Mouse (Mus musculus) liver, embryonic 15.5 days (tissue): ENCODE measurements at regions not wholly inside any gene's neighbourhood (a gene's known extent, or its start where the extent isn't known, plus 50 kb on each side); places are given as distances from the start of the nearest gene placed in this dataset.

ENCODE experiments used
- ATAC-seq: fragments of 200-750 bp; cut with Nextera tagmentation; 2 replicates; pipeline ENCODE4 v1.8.0; 2017; ENCODE audit warnings: moderate number of reproducible peaks, mild to moderate bottlenecking, moderate library complexity; ENCODE audit not compliant: insufficient read depth
- H3K27ac ChIP-seq: fragments of 300-500 bp; sonication (generic); replicated peaks from 2 replicates; pipeline ENCODE4 v1.5.1; 2015; ENCODE audit warnings: mild to moderate bottlenecking, inconsistent platforms
- H3K27me3 ChIP-seq: fragments of 300-500 bp; sonication (generic); 2 replicates; pipeline ENCODE4 v1.6.1; 2015; ENCODE audit warnings: mild to moderate bottlenecking, inconsistent platforms
- H3K36me3 ChIP-seq: fragments of 300-500 bp; sonication (generic); replicated peaks from 2 replicates; pipeline ENCODE4 v1.6.1; 2015; ENCODE audit warnings: moderate library complexity, mild to moderate bottlenecking, inconsistent platforms
- H3K4me1 ChIP-seq: fragments of 300-500 bp; sonication (generic); replicated peaks from 2 replicates; pipeline ENCODE4 v1.6.1; 2015; ENCODE audit warnings: inconsistent platforms
- H3K4me2 ChIP-seq: fragments of 300-500 bp; sonication (generic); 2 replicates; pipeline ENCODE4 v1.6.1; 2015; ENCODE audit warnings: moderate library complexity, mild to moderate bottlenecking, inconsistent platforms
- H3K4me3 ChIP-seq: fragments of 300-500 bp; sonication (generic); replicated peaks from 2 replicates; pipeline ENCODE4 v1.5.1; 2015; ENCODE audit warnings: mild to moderate bottlenecking, inconsistent platforms
- H3K9ac ChIP-seq: fragments of 300-500 bp; sonication (generic); 2 replicates; pipeline ENCODE4 v1.6.1; 2015; ENCODE audit warnings: moderate library complexity, mild to moderate bottlenecking, inconsistent platforms
- H3K9me3 ChIP-seq: fragments of 300-500 bp; sonication (generic); replicated peaks from 2 replicates; pipeline ENCODE4 v1.6.1; 2016; ENCODE audit warnings: inconsistent platforms
- WGBS: fragments of 180-500 bp; shearing (Covaris S2); methylation state at CpG from one replicate; pipeline ENCODE4 v1.1.7; 2015; ENCODE audit warnings: mixed read lengths; ENCODE audit not compliant: insufficient replicate concordance; 5-methylcytosine and 5-hydroxymethylcytosine counted together

- Histone ChIP-seq H3K9me3 (no peaks in the 10 kb centered on the region), H3K36me3 (no peaks in the 10 kb centered on the region), H3K9ac (no peak overlapping the region), H3K4me2 (no peak overlapping the region), H3K27ac (no peak overlapping the region), H3K4me1 (no peaks in the 10 kb centered on the region), H3K27me3 (no peaks in the 10 kb centered on the region), H3K4me3 (no peak overlapping the region)
- WGBS, result 60% methylated on average over 3 of the region's 3 CpGs
- no peak for ATAC-seq
Measured at GRCm38 (mm10) chr5:54343432-54343831, 345.1 kb downstream of the Stim2 start.

- ATAC-seq, result no peak
- Histone ChIP-seq H3K27ac (no peak overlapping the region), H3K4me3 (no peak overlapping the region), H3K9me3 (no peaks in the 10 kb centered on the region), H3K36me3 (no peaks in the 10 kb centered on the region), H3K27me3 (no peaks in the 10 kb centered on the region), H3K4me2 (no peak overlapping the region), H3K9ac (no peak overlapping the region), H3K4me1 (no peaks in the 10 kb centered on the region)
- WGBS, result 64% methylated on average over 8 of the region's 8 CpGs
Measured at GRCm38 (mm10) chr5:54348820-54349596, 350.7 kb downstream of the Stim2 start.

GRCm38 (mm10) chr5:54349775-54350332 lies 351.6 kb downstream of the Stim2 start:
- no peak overlapping the region for H3K4me3 ChIP-seq
- WGBS, result 57% methylated on average over 5 of the region's 5 CpGs
- no peak overlapping the region for H3K9ac ChIP-seq
- no peaks in the 10 kb centered on the region for H3K27me3 ChIP-seq
- no peak overlapping the region for H3K4me2 ChIP-seq
- ATAC-seq, result no peak
- no peaks in the 10 kb centered on the region for H3K9me3 ChIP-seq
- no peaks in the 10 kb centered on the region for H3K36me3 ChIP-seq
- no peak overlapping the region for H3K27ac ChIP-seq
- no peaks in the 10 kb centered on the region for H3K4me1 ChIP-seq

- no peaks in the 10 kb centered on the region for H3K27me3 ChIP-seq
- ATAC-seq, result peak; percentile 56
- no peaks in the 10 kb centered on the region for H3K9me3 ChIP-seq
- WGBS, result 47% methylated on average over 4 of the region's 4 CpGs
- H3K4me2 ChIP-seq, result no peak overlapping the region
- no peak overlapping the region for H3K4me3 ChIP-seq
- H3K27ac ChIP-seq, result no peak overlapping the region
- H3K4me1 ChIP-seq, result no peaks in the 10 kb centered on the region
- H3K9ac ChIP-seq, result no peak overlapping the region
- no peaks in the 10 kb centered on the region for H3K36me3 ChIP-seq
Measured at GRCm38 (mm10) chr5:54356105-54356504, 357.8 kb downstream of the Stim2 start.

GRCm38 (mm10) chr5:54357501-54357900 lies 359.2 kb downstream of the Stim2 start:
- Histone ChIP-seq H3K4me1 (no peaks in the 10 kb centered on the region), H3K9ac (no peak overlapping the region), H3K4me3 (no peak overlapping the region), H3K36me3 (no peaks in the 10 kb centered on the region), H3K4me2 (no peak overlapping the region), H3K27ac (no peak overlapping the region), H3K9me3 (no peaks in the 10 kb centered on the region), H3K27me3 (no peaks in the 10 kb centered on the region)
- ATAC-seq, result no peak
- WGBS, result 54% methylated on average over 4 of the region's 4 CpGs

- no peaks in the 10 kb centered on the region for H3K27me3 ChIP-seq
- no peak overlapping the region for H3K27ac ChIP-seq
- no peaks in the 10 kb centered on the region for H3K36me3 ChIP-seq
- no peak overlapping the region for H3K4me3 ChIP-seq
- H3K9ac ChIP-seq, result no peak overlapping the region
- H3K9me3 ChIP-seq, result no peaks in the 10 kb centered on the region
- no peak overlapping the region for H3K4me2 ChIP-seq
- 46% methylated on average over 2 of the region's 2 CpGs for WGBS
- ATAC-seq, result no peak
- no peaks in the 10 kb centered on the region for H3K4me1 ChIP-seq
Measured at GRCm38 (mm10) chr5:54358221-54358620, 359.9 kb downstream of the Stim2 start.
